Mouse (Mus musculus): Measurements from ENCODE around the gene Ubtd1. TPM values are rescaled to one million over a fixed set of nuclear protein-coding genes. Genes with fewer than 3 reads are reported as not detected.
A peak's percentile ranks its signal among the peaks of the same experiment; 100 is the strongest.

Ubtd1 gene
- polyA plus RNA-seq (2015; fragmentation: Nextera tagmentation; extraction: Ambion mirVana) = 21.3 and 23.5 TPM in 2 replicates

DNA sequence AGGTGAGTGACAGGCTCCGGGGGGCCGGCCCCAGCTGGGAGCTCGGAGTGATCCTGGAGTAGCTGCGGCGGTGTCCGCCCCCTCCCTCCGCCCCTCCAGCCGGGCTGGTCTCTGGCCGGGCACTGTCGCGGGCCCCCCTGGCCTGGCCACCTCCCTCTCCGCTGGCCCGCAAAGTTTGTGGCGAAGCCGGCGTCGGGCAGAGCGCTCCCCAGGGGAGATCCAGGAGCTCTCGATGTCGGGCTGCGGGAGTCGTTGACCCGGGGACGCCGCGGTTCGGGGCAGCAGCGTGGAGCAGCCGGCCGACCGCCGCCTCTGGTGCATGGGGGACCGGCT is at the start of gene Ubtd1:
Ubtd1 (plus strand) TSS at position 169 of the 333 bp plus-strand sequence.
- Histone ChIP-seq H3K4me3 (ENCODE audit: low read depth, low read length) (peak within 1 kb of the TSS; percentile 92), H3K4me2 (replicated peaks; ENCODE audit: low read depth) (peak within 1 kb of the TSS; percentile 95), H3K9ac (ENCODE audit: low read length) (peak within 1 kb of the TSS; percentile 80), H3K9me3 (ENCODE audit: control insufficient read depth, low read length) (no peaks in the 10 kb centered on the region), H3K27ac (replicated peaks) (peak within 1 kb of the TSS; percentile 93), H3K4me1 (replicated peaks; ENCODE audit: control insufficient read depth, insufficient read depth) (no peaks in the 10 kb centered on the region), H3K27me3 (ENCODE audit: control insufficient read depth, insufficient read depth, low read length) (no peaks in the 10 kb centered on the region), H3K36me3 (ENCODE audit: control insufficient read depth, insufficient read depth, low read length) (no peaks in the 10 kb centered on the region)
- WGBS = 0% methylated on average over 29 of the region's 33 CpGs
- ATAC-seq (ENCODE audit: low FRiP score, low TSS enrichment) (no peak), DNase-seq (ENCODE audit: low spot score) (no peak)
- TF ChIP-seq CTCF (IDR thresholded peaks at IDR 0.05; ENCODE audit: low read depth) (no peak), EP300 (optimal IDR thresholded peaks at IDR 0.05) (no peak)

DNA sequence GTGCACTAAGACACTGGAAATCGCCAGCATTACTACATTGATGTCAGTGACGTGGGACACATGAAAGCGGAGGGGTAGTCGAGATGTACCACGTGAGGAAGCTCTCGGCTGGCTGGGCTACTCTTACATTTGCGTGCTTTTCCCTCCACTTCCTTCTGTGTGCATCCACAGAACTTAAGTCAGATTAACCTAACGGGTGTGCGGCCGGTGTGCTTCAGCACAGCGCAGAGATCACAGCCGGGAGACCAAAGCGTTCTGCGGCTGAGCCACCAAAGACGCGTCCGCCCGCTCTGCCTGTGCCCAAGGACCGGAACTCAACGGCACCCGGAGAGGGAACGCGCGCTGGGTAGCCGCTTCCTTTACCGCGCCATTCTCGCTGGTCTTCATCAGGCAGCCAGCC is 48.9 kb upstream of the Ubtd1 start:
- ATAC-seq (ENCODE audit: low FRiP score, low TSS enrichment) (peak; percentile 8; the same call in 1 of the 2 replicates), DNase-seq (ENCODE audit: low spot score) (no peak)
- peak overlapping the region; percentile 84 for H3K4me3 ChIP-seq (ENCODE audit: low read depth, low read length)
- H3K4me2 ChIP-seq (replicated peaks; ENCODE audit: low read depth) = peak overlapping the region; percentile 90
- peak overlapping the region; percentile 71 for H3K9ac ChIP-seq (ENCODE audit: low read length)
- 0 out of 2 replicates have a peak overlapping the region, but pooled peaks have one; percentile 24 for H3K27ac ChIP-seq (replicated peaks)
- no peaks in the 10 kb centered on the region for H3K27me3 ChIP-seq (ENCODE audit: control insufficient read depth, insufficient read depth, low read length)
- H3K4me1 ChIP-seq (replicated peaks; ENCODE audit: control insufficient read depth, insufficient read depth) = no peaks in the 10 kb centered on the region; the same call in 1 of the 2 replicates
- TF ChIP-seq CTCF (IDR thresholded peaks at IDR 0.05; ENCODE audit: low read depth) = no peak
- no peak for TF ChIP-seq EP300 (optimal IDR thresholded peaks at IDR 0.05)
- peaks cover 10% of the 10 kb centered on the region; the same call in 1 of the 2 replicates for H3K36me3 ChIP-seq (ENCODE audit: control insufficient read depth, insufficient read depth, low read length)
- WGBS = 0% methylated on average over 28 of the region's 28 CpGs
- no peaks in the 10 kb centered on the region for H3K9me3 ChIP-seq (ENCODE audit: control insufficient read depth, low read length)

DNA sequence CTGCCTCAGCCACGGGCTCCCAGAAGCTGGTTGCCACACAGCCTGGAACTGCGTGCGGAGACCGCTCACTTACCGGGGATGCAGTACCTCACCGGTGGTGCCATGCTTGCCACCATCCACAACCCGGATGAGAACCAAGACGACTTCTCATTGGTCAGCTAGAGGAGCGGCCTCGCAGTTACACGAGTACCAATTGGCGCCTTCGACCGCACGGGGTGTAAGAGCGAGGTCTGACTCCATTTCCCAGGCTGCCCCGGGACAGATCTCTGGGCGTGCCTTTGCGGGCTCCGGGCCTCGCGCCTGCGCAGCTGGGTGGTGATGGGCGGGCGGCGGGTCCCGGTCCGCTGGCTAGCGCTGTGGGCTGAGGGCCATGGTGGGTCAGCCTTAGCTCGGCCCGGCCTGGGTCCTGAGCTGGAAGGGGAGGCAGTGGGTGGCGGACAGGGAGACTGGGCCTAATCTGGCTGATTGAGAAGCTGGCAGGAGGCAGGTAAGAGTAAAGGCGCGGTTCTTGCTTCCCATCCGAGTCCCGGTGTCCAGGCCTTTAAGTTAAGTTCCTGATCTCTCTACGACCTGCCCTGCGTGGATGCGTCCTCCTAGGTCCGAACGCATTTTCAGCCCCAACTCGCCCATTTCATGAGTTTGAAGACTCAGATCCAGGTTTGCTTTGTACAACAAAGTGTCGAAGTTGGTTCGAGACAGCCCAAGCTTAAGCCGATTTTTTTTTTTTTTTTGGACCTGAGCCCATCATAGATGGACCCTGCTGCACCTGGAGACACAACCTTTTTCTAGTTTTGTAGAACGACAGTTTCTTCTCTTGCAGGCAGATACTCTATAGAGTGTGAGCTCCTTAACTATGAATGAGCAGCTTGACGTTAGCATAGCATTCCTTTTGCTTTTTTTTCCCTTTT is 48.1 kb upstream of the Ubtd1 start, which contains the start of the genes Exosc1 and Zdhhc16:
Exosc1 (minus strand) TSS at position 245 of the 908 bp plus-strand sequence.
Zdhhc16 (plus strand) TSS at position 302 of the 908 bp plus-strand sequence.
- H3K9ac ChIP-seq (ENCODE audit: low read length) = peak within 1 kb of the TSS; percentile 77
- whole genome bisulfite sequencing = under 1% methylated on average over 46 of the region's 47 CpGs
- no peak for TF ChIP-seq CTCF (IDR thresholded peaks at IDR 0.05; ENCODE audit: low read depth)
- TF ChIP-seq EP300 (optimal IDR thresholded peaks at IDR 0.05) = no peak
- H3K27me3 ChIP-seq (ENCODE audit: control insufficient read depth, insufficient read depth, low read length) = no peaks in the 10 kb centered on the region
- H3K9me3 ChIP-seq (ENCODE audit: control insufficient read depth, low read length) = no peaks in the 10 kb centered on the region
- H3K4me3 ChIP-seq (ENCODE audit: low read depth, low read length) = peak within 1 kb of the TSS; percentile 84
- DNase-seq (ENCODE audit: low spot score) (peak; percentile 97), ATAC-seq (ENCODE audit: low FRiP score, low TSS enrichment) (peak; percentile 100)
- H3K4me1 ChIP-seq (replicated peaks; ENCODE audit: control insufficient read depth, insufficient read depth) = no peaks in the 10 kb centered on the region; the same call in 1 of the 2 replicates
- H3K4me2 ChIP-seq (replicated peaks; ENCODE audit: low read depth) = peak within 1 kb of the TSS; percentile 90
- 0 out of 2 replicates have a peak within 1 kb of the TSS, but pooled peaks have one; percentile 24 for H3K27ac ChIP-seq (replicated peaks)
- peaks cover 11% of the 10 kb centered on the region; the same call in 1 of the 2 replicates for H3K36me3 ChIP-seq (ENCODE audit: control insufficient read depth, insufficient read depth, low read length)

DNA sequence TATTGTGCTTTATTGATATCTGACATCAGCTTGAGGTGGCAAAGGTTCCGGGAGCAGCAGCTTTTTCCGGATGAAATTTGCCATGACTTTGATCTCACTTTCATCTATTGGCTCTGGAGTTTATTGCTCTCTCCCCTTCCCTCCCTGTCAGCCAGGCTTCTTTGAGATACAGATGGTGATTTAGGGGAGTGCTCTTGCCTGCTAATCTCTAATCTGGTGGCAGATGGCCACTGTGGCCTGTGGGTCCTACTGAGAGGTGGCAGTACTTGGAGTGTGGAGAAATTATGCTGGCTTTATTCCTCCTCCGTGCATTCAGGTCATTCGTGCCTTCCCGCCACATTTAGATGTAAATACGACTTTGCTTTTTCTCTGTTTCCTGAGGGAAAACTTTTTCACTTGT is 47.4 kb upstream of the Ubtd1 start:
- Histone ChIP-seq H3K9me3 (ENCODE audit: control insufficient read depth, low read length) (no peaks in the 10 kb centered on the region), H3K27ac (replicated peaks) (no peak overlapping the region), H3K4me3 (ENCODE audit: low read depth, low read length) (peak overlapping the region; percentile 84), H3K27me3 (ENCODE audit: control insufficient read depth, insufficient read depth, low read length) (no peaks in the 10 kb centered on the region), H3K36me3 (ENCODE audit: control insufficient read depth, insufficient read depth, low read length) (peaks cover 11% of the 10 kb centered on the region; the same call in 1 of the 2 replicates), H3K9ac (ENCODE audit: low read length) (peak overlapping the region; percentile 77), H3K4me2 (replicated peaks; ENCODE audit: low read depth) (peak overlapping the region; percentile 69), H3K4me1 (replicated peaks; ENCODE audit: control insufficient read depth, insufficient read depth) (no peaks in the 10 kb centered on the region; the same call in 1 of the 2 replicates)
- TF ChIP-seq EP300 (optimal IDR thresholded peaks at IDR 0.05) (no peak), CTCF (IDR thresholded peaks at IDR 0.05; ENCODE audit: low read depth) (no peak)
- DNase-seq (ENCODE audit: low spot score) (no peak), ATAC-seq (ENCODE audit: low FRiP score, low TSS enrichment) (no peak)
- WGBS = 26% methylated on average over 6 of the region's 6 CpGs

DNA sequence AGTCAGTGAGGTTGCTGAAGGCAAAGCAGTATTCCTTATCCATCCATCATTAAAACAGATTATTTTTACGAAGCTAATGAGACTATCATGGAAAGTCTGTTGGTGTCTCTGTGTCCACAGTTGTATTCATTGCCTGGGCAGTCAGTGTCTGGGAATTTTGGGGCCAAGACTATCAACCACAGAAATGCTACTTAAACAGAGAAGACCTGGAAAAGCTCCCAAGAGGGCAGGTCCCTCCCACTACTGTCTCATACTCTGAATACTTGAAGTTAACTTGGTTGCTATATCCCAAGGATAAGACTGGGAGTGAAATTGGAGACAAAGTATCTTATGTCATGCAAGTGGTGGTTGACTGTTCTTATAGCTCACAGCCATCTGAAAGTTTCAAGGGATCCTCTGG is 45.6 kb upstream of the Ubtd1 start:
- WGBS = 86% methylated on average over 1 of the region's 1 CpGs
- H3K4me3 ChIP-seq (ENCODE audit: low read depth, low read length) = no peak overlapping the region
- no peaks in the 10 kb centered on the region; the same call in 1 of the 2 replicates for H3K4me1 ChIP-seq (replicated peaks; ENCODE audit: control insufficient read depth, insufficient read depth)
- peaks cover 11% of the 10 kb centered on the region for H3K36me3 ChIP-seq (ENCODE audit: control insufficient read depth, insufficient read depth, low read length)
- no peak overlapping the region for H3K4me2 ChIP-seq (replicated peaks; ENCODE audit: low read depth)
- no peak overlapping the region for H3K9ac ChIP-seq (ENCODE audit: low read length)
- H3K27me3 ChIP-seq (ENCODE audit: control insufficient read depth, insufficient read depth, low read length) = no peaks in the 10 kb centered on the region
- no peak for TF ChIP-seq CTCF (IDR thresholded peaks at IDR 0.05; ENCODE audit: low read depth)
- no peak for TF ChIP-seq EP300 (optimal IDR thresholded peaks at IDR 0.05)
- DNase-seq (ENCODE audit: low spot score) (no peak), ATAC-seq (ENCODE audit: low FRiP score, low TSS enrichment) (no peak)
- no peak overlapping the region for H3K27ac ChIP-seq (replicated peaks)
- H3K9me3 ChIP-seq (ENCODE audit: control insufficient read depth, low read length) = no peaks in the 10 kb centered on the region
